Mouse (Mus musculus) CD8-positive naive resting alpha-beta T cell, adult 57 days (primary cell): ENCODE results near the gene Efnb2. TPM values are rescaled to one million over a fixed set of nuclear protein-coding genes. Genes with fewer than 3 reads are reported as not detected.

Experiments used
- total RNA-seq: library from RNA; stranded (reverse); gene quantifications from one replicate; pipeline ENCODE4 v1.2.4, GENCODE M21; 2023

The Efnb2 gene
- total RNA-seq, result 3.0 TPM

GRCm38 (mm10) chr8:8661103-8661758 is at the start of gene Efnb2:
Gene Efnb2 (minus strand): TSS chr8:8661242.

DNA sequence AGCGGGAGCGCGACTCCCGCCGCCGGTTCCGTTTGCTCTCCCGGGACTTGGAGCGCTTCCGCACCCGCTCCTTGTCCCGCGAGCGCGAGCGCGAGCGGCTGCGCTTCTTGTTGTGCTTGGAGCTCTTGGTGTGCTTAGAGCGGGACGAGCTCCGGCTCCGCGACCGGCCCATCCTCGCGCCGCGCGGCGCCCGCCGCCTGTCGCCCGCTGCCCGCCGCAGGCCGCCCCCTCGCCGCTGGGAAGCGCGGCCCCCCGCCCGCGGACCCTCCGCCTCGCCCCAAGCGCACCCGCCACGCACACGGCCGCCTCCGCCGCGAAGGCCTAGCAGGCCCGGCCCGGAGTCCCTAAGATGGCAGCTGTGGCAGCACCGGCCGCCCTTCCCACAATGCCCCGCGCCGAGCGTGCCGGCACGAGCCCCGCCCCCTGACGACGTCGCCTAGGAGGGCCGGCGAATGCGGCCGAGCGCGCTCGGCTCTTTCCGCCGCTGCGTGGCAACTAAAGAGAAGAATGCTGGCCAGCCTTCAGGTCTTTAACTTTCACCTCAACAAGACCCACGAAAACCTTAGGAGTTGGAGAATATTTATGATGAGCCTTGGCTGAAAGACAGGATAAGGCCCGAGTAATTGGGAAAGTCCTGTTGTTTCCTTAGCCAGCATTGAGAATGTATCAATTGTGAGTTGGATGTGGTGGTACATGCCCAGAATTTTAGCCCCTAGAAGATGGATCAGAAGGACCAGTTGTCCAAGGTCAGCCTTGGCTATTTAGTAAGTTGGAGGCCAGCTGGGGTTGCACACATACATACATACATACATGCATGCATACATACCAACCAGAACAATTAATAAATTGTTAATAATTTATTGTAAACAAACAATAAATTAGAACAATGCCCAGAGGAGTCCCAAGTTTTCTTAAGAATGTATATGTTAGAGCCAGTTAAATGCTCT is 29.4 kb upstream of the Efnb2 start, which contains the start of gene Arglu1:
Gene Arglu1 (minus strand): TSS at position 376 of the 947 bp plus-strand sequence.

Other genes starting within 250 kb of the Efnb2 start
- gene Arglu1, start 29.3 kb upstream of the Efnb2 start, total RNA-seq, result 142 TPM